Comparison of ENCODE assay signal across 25 mouse cellular contexts in the genomic region with DNA sequence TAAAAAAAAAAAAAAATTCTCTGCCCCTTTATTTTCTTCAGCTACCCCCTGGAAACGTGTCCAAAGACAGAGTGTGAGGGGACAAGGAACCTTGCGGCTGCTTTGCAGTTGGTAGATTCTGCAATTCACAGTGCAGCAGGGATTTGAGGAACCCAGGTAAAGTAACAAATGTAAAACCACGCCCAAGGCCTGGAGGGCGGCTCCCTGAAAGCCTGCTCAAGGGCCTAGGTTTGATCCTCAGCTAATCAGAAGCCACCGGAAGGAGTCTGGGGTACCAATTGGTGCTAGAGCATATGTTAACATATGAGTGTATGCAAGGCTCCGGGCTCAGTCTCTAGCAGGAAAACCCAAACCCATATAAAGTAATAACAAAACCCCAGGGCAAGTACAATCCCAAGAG. TPM values are rescaled to one million over a fixed set of nuclear protein-coding genes. Genes with fewer than 3 reads are reported as not detected.
DNase-seq lines count a peak whose midpoint lies in the region; ATAC-seq and TF ChIP-seq lines count a peak whose summit lies in the region.
"Had no signal": no experiment of that assay in that cellular context is flagged by ENCODE, and none has a peak within 500 bp of the region (broad histone marks: within the 10 kb centered on the region; RNA-seq: fewer than 3 reads in every experiment).

No protein-coding gene starts in this region.

- H3K27me3 ChIP-seq in liver, postnatal 0 days (ENCODE audit: insufficient read depth, low read length), result no peaks in the 10 kb centered on the region
- H3K27me3 ChIP-seq in MEL (ENCODE audit: control insufficient read depth in 1 of 2, insufficient read depth in 2 of 2, low read length in 2 of 2), result peaks cover 0 to 2% of the 10 kb centered on the region in 2 experiments; a peak in 1 of 4 replicates
- no peaks in the 10 kb centered on the region for H3K27me3 ChIP-seq in stomach, postnatal 0 days (ENCODE audit: control insufficient read depth, insufficient read depth, low read length)
- H3K27me3 ChIP-seq: embryonic facial prominence, embryonic 15.5 days; hindbrain, embryonic 15.5 days; limb, embryonic 13.5 days; liver, embryonic 15.5 days; midbrain, embryonic 13.5 days had no signal

- 53% methylated on average over 6 of the region's 6 CpGs for WGBS in liver, postnatal 0 days (ENCODE audit: insufficient replicate concordance)
- WGBS in stomach, postnatal 0 days, result 63% methylated on average over 6 of the region's 6 CpGs

- ATAC-seq in liver, postnatal 0 days, result no peak
- ATAC-seq in granulocyte monocyte progenitor cell, adult 5-6 weeks (replicated peaks; ENCODE audit: poor library complexity, severe bottlenecking), result peak; percentile 41
- ATAC-seq in megakaryocyte-erythroid progenitor cell, adult 5-6 weeks (replicated peaks; ENCODE audit: low FRiP score, low TSS enrichment, poor library complexity, severe bottlenecking), result 0 out of 2 replicates have a peak, but pooled peaks have one; percentile 41
- no peak for ATAC-seq in stomach, postnatal 0 days (ENCODE audit: low FRiP score, low TSS enrichment)
- ATAC-seq: midbrain, embryonic 13.5 days had no signal

- TF ChIP-seq EP300 in liver, postnatal 0 days (IDR thresholded peaks at IDR 0.05; ENCODE audit: low read depth), result no peak
- no peak for TF ChIP-seq EP300 in MEL (IDR thresholded peaks at IDR 0.05; ENCODE audit: low read depth in 1 of 2, low read length in 2 of 2)
- TF ChIP-seq EP300 in stomach, postnatal 0 days (optimal IDR thresholded peaks at IDR 0.05), result no peak

- no peaks in the 10 kb centered on the region for H3K36me3 ChIP-seq in liver, postnatal 0 days (replicated peaks; ENCODE audit: insufficient read depth, low read length)
- H3K36me3 ChIP-seq in MEL (ENCODE audit: control insufficient read depth in 1 of 2, insufficient read depth in 2 of 2, low read length in 2 of 2), result peaks cover 0 to 8% of the 10 kb centered on the region in 2 experiments; a peak in 2 of 4 replicates
- H3K36me3 ChIP-seq in stomach, postnatal 0 days (ENCODE audit: control insufficient read depth, insufficient read depth, low read length), result no peaks in the 10 kb centered on the region
- H3K36me3 ChIP-seq: embryonic facial prominence, embryonic 15.5 days; forebrain, embryonic 10.5 days; G1E; heart, embryonic 10.5 days; hindbrain, embryonic 15.5 days; limb, embryonic 13.5 days; liver, embryonic 15.5 days; midbrain, embryonic 13.5 days had no signal

- H3K4me3 ChIP-seq in liver, postnatal 0 days (ENCODE audit: low read depth, low read length), result no peak overlapping the region
- no peak overlapping the region; a peak in 1 of 4 replicates for H3K4me3 ChIP-seq in MEL (ENCODE audit: control insufficient read depth in 1 of 2, insufficient read depth in 1 of 2, low read depth in 2 of 2, low read length in 2 of 2)
- no peak overlapping the region for H3K4me3 ChIP-seq in stomach, postnatal 0 days (ENCODE audit: low read depth, low read length)
- H3K4me3 ChIP-seq: embryonic facial prominence, embryonic 15.5 days; forebrain, embryonic 10.5 days; heart, embryonic 10.5 days; hindbrain, embryonic 15.5 days; left cerebral cortex, adult 2 months; limb, embryonic 13.5 days; liver, embryonic 15.5 days; midbrain, embryonic 13.5 days had no signal

- H3K27ac ChIP-seq in liver, postnatal 0 days (ENCODE audit: low read depth), result 0 out of 2 replicates have a peak overlapping the region, but pooled peaks have one; percentile 34
- H3K27ac ChIP-seq in MEL (ENCODE audit: control insufficient read depth, low read depth, low read length), result no peak overlapping the region
- no peak overlapping the region for H3K27ac ChIP-seq in stomach, postnatal 0 days (replicated peaks)
- H3K27ac ChIP-seq: embryonic facial prominence, embryonic 15.5 days; forebrain, embryonic 10.5 days; heart, embryonic 10.5 days; hindbrain, embryonic 15.5 days; kidney, postnatal 0 days; left cerebral cortex, adult 2 months; limb, embryonic 13.5 days; liver, embryonic 15.5 days; midbrain, embryonic 13.5 days had no signal

- H3K9me3 ChIP-seq in liver, postnatal 0 days (ENCODE audit: low read length), result no peaks in the 10 kb centered on the region
- no peaks in the 10 kb centered on the region for H3K9me3 ChIP-seq in MEL (replicated peaks; ENCODE audit: insufficient read depth, low read length)
- no peaks in the 10 kb centered on the region for H3K9me3 ChIP-seq in stomach, postnatal 0 days (ENCODE audit: control insufficient read depth, low read length)
- H3K9me3 ChIP-seq: embryonic facial prominence, embryonic 15.5 days; forebrain, embryonic 10.5 days; G1E; heart, embryonic 10.5 days; hindbrain, embryonic 15.5 days; limb, embryonic 13.5 days; liver, embryonic 15.5 days; midbrain, embryonic 13.5 days had no signal

- no peaks in the 10 kb centered on the region for H3K79me2 ChIP-seq in MEL (ENCODE audit: control insufficient read depth, insufficient read depth, low read length, poor library complexity)

- no peak for DNase-seq in liver, postnatal 0 days
- no peak for DNase-seq in liver
- peak; percentile 19 for DNase-seq in MEL (ENCODE audit: low read depth, low spot score)
- DNase-seq in gastrocnemius, postnatal 36 days, result no peak
- DNase-seq in retina, embryonic 14.5 days (ENCODE audit: low spot score), result no peak
- DNase-seq in stomach, postnatal 0 days (ENCODE audit: low spot score), result no peak
- DNase-seq: adrenal gland, postnatal 14 days; cerebellum, adult 9-11 months; gastrocnemius, postnatal 10 days; heart, postnatal 10 days; kidney, adult 11 months; lung, postnatal 14 days had no signal

- H3K4me2 ChIP-seq in liver, postnatal 0 days (ENCODE audit: low read depth, low read length), result no peak overlapping the region
- no peak overlapping the region for H3K4me2 ChIP-seq in stomach, postnatal 0 days (replicated peaks; ENCODE audit: low read depth)
- H3K4me2 ChIP-seq: embryonic facial prominence, embryonic 15.5 days; hindbrain, embryonic 15.5 days; limb, embryonic 13.5 days; liver, embryonic 15.5 days; midbrain, embryonic 13.5 days had no signal

- no peak for TF ChIP-seq POLR2A in MEL (IDR thresholded peaks at IDR 0.05; ENCODE audit: control insufficient read depth in 1 of 2, insufficient read depth in 1 of 2, low read depth in 1 of 2, low read length in 2 of 2, poor library complexity in 1 of 2)

- no peak overlapping the region for H3K9ac ChIP-seq in liver, postnatal 0 days (replicated peaks)
- H3K9ac ChIP-seq in MEL (ENCODE audit: control insufficient read depth, low read depth, low read length, poor library complexity, severe bottlenecking), result no peak overlapping the region; the same call in 1 of the 2 replicates
- no peak overlapping the region for H3K9ac ChIP-seq in stomach, postnatal 0 days (ENCODE audit: low read length)
- H3K9ac ChIP-seq: embryonic facial prominence, embryonic 15.5 days; hindbrain, embryonic 15.5 days; limb, embryonic 13.5 days; liver, embryonic 15.5 days; midbrain, embryonic 13.5 days had no signal

- no peak for TF ChIP-seq RAD21 in MEL (IDR thresholded peaks at IDR 0.05; ENCODE audit: low read depth, low read length)

- no peak for TF ChIP-seq CTCF in liver, postnatal 0 days (IDR thresholded peaks at IDR 0.05; ENCODE audit: low read depth)
- TF ChIP-seq CTCF in MEL (IDR thresholded peaks at IDR 0.05 in 2 of 3, conservative IDR thresholded peaks at IDR 0.05 in 1 of 3; ENCODE audit: control insufficient read depth in 1 of 3, insufficient read depth in 1 of 3, low read depth in 2 of 3, low read length in 3 of 3, poor library complexity in 1 of 3, severe bottlenecking in 1 of 3), result no peak
- TF ChIP-seq CTCF in stomach, postnatal 0 days (IDR thresholded peaks at IDR 0.05; ENCODE audit: low read depth), result no peak

- intact Hi-C loops in gastrocnemius, postnatal 36 days (cut with DNase I), result no loop called here

- 0 out of 2 replicates have a peak, but pooled peaks cover 4% of the 10 kb centered on the region for H3K4me1 ChIP-seq in liver, postnatal 0 days (ENCODE audit: insufficient read depth)
- peaks cover 0 to 11% of the 10 kb centered on the region in 2 experiments; a peak in 2 of 4 replicates for H3K4me1 ChIP-seq in MEL (ENCODE audit: control insufficient read depth in 1 of 2, insufficient read depth in 2 of 2, low read length in 2 of 2)
- H3K4me1 ChIP-seq in stomach, postnatal 0 days (replicated peaks; ENCODE audit: control insufficient read depth, insufficient read depth), result no peaks in the 10 kb centered on the region
- H3K4me1 ChIP-seq: forebrain, embryonic 10.5 days; heart, embryonic 10.5 days; hindbrain, embryonic 15.5 days; midbrain, embryonic 13.5 days had no signal

TF ChIP-seq in MEL, 35 proteins besides CTCF, POLR2A, EP300 and RAD21 (continues in another document):
- TF ChIP-seq SMC3 (IDR thresholded peaks at IDR 0.05; ENCODE audit: low read depth, low read length), result no peak
- no peak for TF ChIP-seq TCF12 (IDR thresholded peaks at IDR 0.05; ENCODE audit: low read depth, low read length)
- no peak for TF ChIP-seq MYC (IDR thresholded peaks at IDR 0.05; ENCODE audit: low read depth, low read length)
- TF ChIP-seq HCFC1 (IDR thresholded peaks at IDR 0.05; ENCODE audit: low read depth, low read length), result no peak
- TF ChIP-seq ETS1 (IDR thresholded peaks at IDR 0.05; ENCODE audit: low read depth, low read length), result no peak

RNA-seq across cellular contexts. Expression of gene Ninj2, which starts 9.7 kb away (rescaled TPM):
- 0.31 TPM in 1 of 2 replicates, not detected in the other for polyA plus RNA-seq in liver, postnatal 0 days (2015; fragmentation: Nextera tagmentation; extraction: Ambion mirVana)
- not detected in 2 replicates for total RNA-seq in MEL (2012; rRNA removed)
- polyA plus RNA-seq in MEL (2012; ENCODE audit: insufficient read depth in 1 of 2, insufficient read length in 2 of 2, low read depth in 1 of 2, low replicate concordance in 2 of 2, missing spikeins in 1 of 2), result under 1 TPM in 1 of 2 experiments, not detected in 1; 0.08 TPM
- not detected in 2 replicates for total RNA-seq in granulocyte monocyte progenitor cell, adult 5-6 weeks (2014; fragmentation: Nextera tagmentation)
- not detected in 2 replicates for total RNA-seq in granulocyte monocyte progenitor cell, adult 5-6 weeks (2017)
- not detected in 2 replicates for total RNA-seq in megakaryocyte-erythroid progenitor cell, adult 5-6 weeks (2014; fragmentation: Nextera tagmentation)
- not detected in 2 replicates for total RNA-seq in megakaryocyte-erythroid progenitor cell, adult 5-6 weeks (2017)
- not detected for total RNA-seq in gastrocnemius, postnatal 36 days (2021)
- not detected in 2 replicates for polyA plus RNA-seq in stomach, postnatal 0 days (2015; fragmentation: Nextera tagmentation; extraction: Ambion mirVana)
- total RNA-seq: adrenal gland, postnatal 14 days; G1E; gastrocnemius, postnatal 10 days; heart, postnatal 10 days had no signal
- polyA plus RNA-seq: embryonic facial prominence, embryonic 15.5 days; forebrain, embryonic 10.5 days; G1E; heart, embryonic 10.5 days; hindbrain, embryonic 15.5 days; kidney, postnatal 0 days; midbrain, embryonic 13.5 days; stomach, embryonic 16.5 days had no signal

RNA-seq across cellular contexts. Expression of gene Wnk1, which starts 45.0 kb away (rescaled TPM):
- 26.6 and 27.5 TPM in 2 replicates for polyA plus RNA-seq in liver, postnatal 0 days (2015; fragmentation: Nextera tagmentation; extraction: Ambion mirVana)
- total RNA-seq in MEL (2012; rRNA removed), result 31.6 and 39.0 TPM in 2 replicates
- 100 to 1,000 TPM; 104 to 735 TPM for polyA plus RNA-seq in MEL (2012; ENCODE audit: insufficient read depth in 1 of 2, insufficient read length in 2 of 2, low read depth in 1 of 2, low replicate concordance in 2 of 2, missing spikeins in 1 of 2)
- 245 and 250 TPM in 2 replicates for total RNA-seq in granulocyte monocyte progenitor cell, adult 5-6 weeks (2014; fragmentation: Nextera tagmentation)
- total RNA-seq in granulocyte monocyte progenitor cell, adult 5-6 weeks (2017), result 163 and 168 TPM in 2 replicates
- 268 and 306 TPM in 2 replicates for total RNA-seq in megakaryocyte-erythroid progenitor cell, adult 5-6 weeks (2014; fragmentation: Nextera tagmentation)
- total RNA-seq in megakaryocyte-erythroid progenitor cell, adult 5-6 weeks (2017), result 123 and 192 TPM in 2 replicates
- total RNA-seq in gastrocnemius, postnatal 36 days (2021), result 100 to 1,000 TPM; 283 to 313 TPM
- polyA plus RNA-seq in stomach, postnatal 0 days (2015; fragmentation: Nextera tagmentation; extraction: Ambion mirVana), result 28.8 and 31.2 TPM in 2 replicates

Comparison
In these comparisons a context has a peak if more than half of its experiments do, and no peak if none do; other contexts are left out.
1. ATAC-seq: peak in granulocyte monocyte progenitor cell, adult 5-6 weeks (single experiment) and megakaryocyte-erythroid progenitor cell, adult 5-6 weeks (single experiment); none in liver, postnatal 0 days (single experiment) and stomach, postnatal 0 days (single experiment).